Mouse (Mus musculus) macrophage (primary cell): ENCODE results near the gene Btbd9. TPM values are rescaled to one million over a fixed set of nuclear protein-coding genes. Genes with fewer than 3 reads are reported as not detected.

Experiments
- H3K27ac ChIP-seq: fragments of 350-480 bp; formaldehyde crosslinking; 2 replicates; pipeline ENCODE4 v1.9.0; 2021
- H3K36me3 ChIP-seq: fragments of 350-480 bp; formaldehyde crosslinking; 2 replicates; pipeline ENCODE4 v1.9.0; 2021; ENCODE audit errors: inconsistent target
- H3K4me3 ChIP-seq: fragments of 350-480 bp; formaldehyde crosslinking; 2 replicates; pipeline ENCODE4 v1.9.0; 2021; ENCODE audit errors: inconsistent target
- H3K79me2 ChIP-seq: fragments of 350-480 bp; formaldehyde crosslinking; 2 replicates; pipeline ENCODE4 v1.9.0; 2021; ENCODE audit errors: inconsistent target
- WGBS: methylation state at CpG from one replicate; pipeline ENCODE4 v1.1.7; 2026; ENCODE audit warnings: inconsistent platforms; ENCODE audit not compliant: missing documents; 5-methylcytosine and 5-hydroxymethylcytosine counted together
- polyA plus RNA-seq: library from polyadenylated mRNA; stranded (reverse); fragments of 250-400 nt; gene quantifications from 3 replicates; pipeline ENCODE4 v1.2.4, GENCODE M21; 2018; ENCODE audit warnings: inconsistent platforms

Btbd9 gene
- polyA plus RNA-seq, 1 experiment from 2014 or later, result 16.9 TPM

- Histone ChIP-seq H3K79me2 (no peaks in the 10 kb centered on the region), H3K36me3 (no peaks in the 10 kb centered on the region), H3K27ac (no peak overlapping the region), H3K4me3 (no peak overlapping the region)
- 93% methylated on average over 4 of the region's 4 CpGs for WGBS
These were observed 263.6 kb downstream of the Btbd9 start for GRCm38 (mm10) chr17:30312688-30313087.

DNA sequence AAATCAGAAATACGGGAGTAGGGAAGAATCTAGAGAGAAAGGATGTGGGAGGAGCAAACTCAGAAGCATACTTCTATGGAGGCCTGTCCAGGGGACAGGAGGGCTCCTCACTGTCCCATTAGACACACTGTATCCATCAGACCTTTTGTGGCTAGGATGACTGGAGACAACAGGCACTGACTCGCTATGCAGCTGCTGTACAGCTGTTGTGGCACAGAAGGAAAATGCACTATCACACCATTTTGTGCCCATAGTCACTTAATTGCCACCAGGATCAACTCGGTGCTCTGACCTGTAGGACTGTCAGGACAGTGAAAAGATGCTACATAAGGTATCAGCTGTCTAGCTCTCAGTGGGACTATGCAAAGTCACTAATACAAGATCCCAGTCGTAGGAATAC lies 266.7 kb downstream of the Btbd9 start:
- Histone ChIP-seq H3K36me3 (no peaks in the 10 kb centered on the region), H3K79me2 (no peaks in the 10 kb centered on the region), H3K27ac (no peak overlapping the region), H3K4me3 (no peak overlapping the region)
- WGBS, result 94% methylated on average over 4 of the region's 4 CpGs

DNA sequence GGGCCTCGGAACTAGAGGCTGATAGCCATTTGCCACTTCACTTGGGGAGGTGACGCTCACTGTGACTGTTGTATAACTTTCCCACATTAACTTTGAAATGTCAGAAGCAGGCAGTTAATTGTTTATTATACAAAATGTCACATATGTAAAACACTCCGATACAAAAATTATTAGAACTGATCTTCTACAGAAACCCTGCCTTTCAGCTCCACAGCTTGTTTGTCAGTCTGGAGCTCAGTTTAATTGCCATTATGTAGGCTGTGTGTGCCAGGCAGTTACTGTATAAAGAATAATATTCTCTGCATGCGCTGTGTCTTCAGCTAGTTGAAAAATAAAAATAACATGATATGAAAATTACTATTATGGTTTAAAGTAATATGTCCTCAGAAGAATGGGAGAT lies 267.4 kb downstream of the Btbd9 start:
- WGBS, result 91% methylated on average over 4 of the region's 4 CpGs
- Histone ChIP-seq H3K27ac (no peak overlapping the region), H3K79me2 (no peaks in the 10 kb centered on the region), H3K4me3 (no peak overlapping the region), H3K36me3 (no peaks in the 10 kb centered on the region)

DNA sequence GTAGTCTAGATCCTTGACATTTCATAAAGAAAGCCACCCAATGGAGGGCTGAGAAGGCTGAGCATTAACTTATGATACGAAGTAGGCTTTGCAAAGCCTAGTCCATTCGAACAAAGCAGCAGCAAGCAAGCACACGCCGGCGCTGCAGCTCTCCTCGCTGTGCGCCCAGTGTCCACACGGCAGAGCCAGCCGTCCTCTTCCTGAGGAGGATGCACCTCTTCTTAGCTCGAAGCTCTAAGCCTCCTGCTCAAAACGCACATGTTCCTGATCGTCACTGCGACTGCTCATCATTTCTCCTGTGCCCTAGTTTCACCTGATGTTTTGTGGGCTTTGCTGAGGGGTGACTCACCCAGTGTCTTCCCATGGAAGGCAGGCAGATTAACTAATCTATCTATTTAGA lies 268.0 kb downstream of the Btbd9 start:
- H3K79me2 ChIP-seq, result no peaks in the 10 kb centered on the region
- 97% methylated on average over 13 of the region's 13 CpGs for WGBS
- no peaks in the 10 kb centered on the region for H3K36me3 ChIP-seq

DNA sequence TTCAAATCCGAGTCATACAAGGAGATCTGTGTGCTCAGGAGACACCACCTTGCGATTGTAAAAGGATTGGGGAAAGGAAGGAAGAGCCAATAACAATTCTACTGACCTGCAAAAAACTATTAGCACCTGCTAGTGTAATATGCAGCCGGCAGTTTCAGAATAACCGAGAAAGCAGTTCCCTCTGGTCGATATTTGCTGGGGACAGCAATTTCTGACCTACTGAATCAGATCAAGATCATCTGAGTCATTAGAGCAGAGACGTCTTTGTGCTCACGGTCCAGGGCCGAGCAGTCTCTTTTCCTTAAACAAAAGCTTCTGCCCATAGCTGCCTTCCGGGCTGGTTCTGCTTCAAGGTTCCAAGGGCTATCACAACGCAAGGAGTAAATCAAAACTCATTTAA lies 269.1 kb downstream of the Btbd9 start:
- H3K79me2 ChIP-seq, result no peaks in the 10 kb centered on the region
- H3K27ac ChIP-seq, result no peak overlapping the region
- no peak overlapping the region for H3K4me3 ChIP-seq
- H3K36me3 ChIP-seq, result no peaks in the 10 kb centered on the region
- 96% methylated on average over 10 of the region's 10 CpGs for WGBS

More for the DNA sequence above, 268.0 kb downstream of the Btbd9 start:
- Histone ChIP-seq H3K27ac (no peak overlapping the region), H3K4me3 (no peak overlapping the region)

GRCm38 (mm10) chr17:30304766-30305165 lies 271.5 kb downstream of the Btbd9 start:
- Histone ChIP-seq H3K4me3 (no peak overlapping the region), H3K36me3 (no peaks in the 10 kb centered on the region), H3K27ac (no peak overlapping the region), H3K79me2 (no peaks in the 10 kb centered on the region)
- WGBS, result 82% methylated on average over 2 of the region's 2 CpGs

- WGBS, result 92% methylated on average over 2 of the region's 2 CpGs
- H3K27ac ChIP-seq, result no peak overlapping the region
- H3K4me3 ChIP-seq, result no peak overlapping the region
- H3K36me3 ChIP-seq, result peaks cover 10% of the 10 kb centered on the region; the same call in 1 of the 2 replicates
- H3K79me2 ChIP-seq, result no peaks in the 10 kb centered on the region
These were observed 274.9 kb downstream of the Btbd9 start for GRCm38 (mm10) chr17:30301338-30301737.

- H3K79me2 ChIP-seq, result no peaks in the 10 kb centered on the region
- 91% methylated on average over 8 of the region's 8 CpGs for WGBS
- no peak overlapping the region for H3K4me3 ChIP-seq
- H3K36me3 ChIP-seq, result peaks cover 10% of the 10 kb centered on the region; the same call in 1 of the 2 replicates
- H3K27ac ChIP-seq, result no peak overlapping the region
These were observed 278.9 kb downstream of the Btbd9 start for GRCm38 (mm10) chr17:30297432-30297831.

DNA sequence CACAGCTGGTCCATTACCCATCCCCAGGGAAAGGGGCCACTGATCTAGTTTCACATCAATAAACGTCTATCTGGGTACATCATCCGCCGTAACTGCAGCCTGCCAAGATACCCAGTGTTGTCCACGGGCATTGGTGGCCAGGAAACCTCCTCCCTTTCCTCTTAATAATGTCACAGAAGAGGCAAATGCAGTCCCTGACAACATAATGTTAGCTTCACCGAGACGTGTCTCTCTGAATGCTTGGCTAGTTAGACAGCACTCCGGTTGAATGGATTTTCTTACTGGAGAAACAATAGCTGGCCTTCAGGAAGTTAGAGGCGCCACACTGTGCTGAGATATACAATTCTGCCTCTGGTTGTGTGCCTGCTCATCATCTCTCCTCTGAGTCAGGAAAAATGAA lies 280.2 kb downstream of the Btbd9 start:
- peaks cover 10% of the 10 kb centered on the region; the same call in 1 of the 2 replicates for H3K36me3 ChIP-seq
- H3K27ac ChIP-seq, result no peak overlapping the region
- WGBS, result 92% methylated on average over 8 of the region's 8 CpGs
- H3K4me3 ChIP-seq, result no peak overlapping the region
- H3K79me2 ChIP-seq, result no peaks in the 10 kb centered on the region

- Histone ChIP-seq H3K79me2 (no peaks in the 10 kb centered on the region), H3K36me3 (0 out of 2 replicates have a peak, but pooled peaks cover 6% of the 10 kb centered on the region), H3K4me3 (no peak overlapping the region), H3K27ac (no peak overlapping the region)
- WGBS, result 93% methylated on average over 6 of the region's 6 CpGs
These were observed 283.6 kb downstream of the Btbd9 start for GRCm38 (mm10) chr17:30292666-30293065.

DNA sequence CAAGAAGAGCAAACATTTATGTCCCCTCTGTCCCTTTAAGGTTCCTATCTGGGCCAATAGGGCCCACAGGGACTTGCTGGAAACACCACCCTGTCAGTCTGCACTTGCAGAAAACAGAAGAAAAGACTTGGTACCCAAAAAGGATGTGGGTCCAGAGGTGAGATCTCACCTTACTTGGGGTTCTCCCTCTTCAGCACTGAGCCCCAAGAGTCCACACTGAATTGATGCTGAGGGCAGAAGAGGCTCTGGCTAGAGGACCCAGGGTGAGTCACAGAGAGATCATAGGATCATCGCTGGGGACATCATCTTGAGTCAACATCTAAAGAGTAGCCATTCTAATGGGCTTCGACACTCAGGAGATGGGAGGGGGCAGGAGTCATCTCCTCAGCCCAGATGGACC lies 290.6 kb downstream of the Btbd9 start:
- WGBS, result 92% methylated on average over 2 of the region's 2 CpGs

GRCm38 (mm10) chr17:30283460-30284050 lies 292.7 kb downstream of the Btbd9 start:
- WGBS, result 89% methylated on average over 4 of the region's 4 CpGs

More for the DNA sequence above, 290.6 kb downstream of the Btbd9 start:
- Histone ChIP-seq H3K36me3 (no peaks in the 10 kb centered on the region), H3K27ac (no peak overlapping the region), H3K79me2 (no peaks in the 10 kb centered on the region), H3K4me3 (no peak overlapping the region)

DNA sequence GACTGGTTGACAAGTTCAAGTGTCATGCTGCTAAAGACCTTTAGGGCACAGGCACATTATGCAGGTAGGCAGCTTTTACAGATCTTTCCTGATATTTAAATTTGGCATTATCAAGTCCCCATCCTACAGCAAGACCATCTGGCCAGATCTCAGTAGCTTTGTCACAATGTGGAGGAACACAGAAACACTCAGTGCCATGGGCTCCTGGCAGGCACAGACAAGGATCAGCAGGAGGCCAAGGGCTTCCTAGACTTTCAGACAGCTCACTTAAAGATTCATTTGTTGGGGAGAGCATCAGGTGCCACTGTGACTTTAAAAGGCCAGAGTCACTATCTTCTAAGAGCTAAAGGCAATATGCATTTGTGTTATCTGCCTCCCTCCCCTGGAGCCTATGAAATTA lies 293.3 kb downstream of the Btbd9 start:
- no peaks in the 10 kb centered on the region for H3K36me3 ChIP-seq
- no peaks in the 10 kb centered on the region for H3K79me2 ChIP-seq
- H3K27ac ChIP-seq, result no peak overlapping the region
- no peak overlapping the region for H3K4me3 ChIP-seq

More at GRCm38 (mm10) chr17:30283460-30284050, 292.7 kb downstream of the Btbd9 start:
- Histone ChIP-seq H3K27ac (no peak overlapping the region), H3K79me2 (no peaks in the 10 kb centered on the region), H3K36me3 (no peaks in the 10 kb centered on the region), H3K4me3 (no peak overlapping the region)

GRCm38 (mm10) chr17:30280323-30281118 lies 295.8 kb downstream of the Btbd9 start:
- no peaks in the 10 kb centered on the region for H3K79me2 ChIP-seq

GRCm38 (mm10) chr17:30279684-30280083 lies 296.6 kb downstream of the Btbd9 start:
- peaks cover 1% of the 10 kb centered on the region; the same call in 1 of the 2 replicates for H3K36me3 ChIP-seq
- H3K79me2 ChIP-seq, result no peaks in the 10 kb centered on the region
- 82% methylated on average over 5 of the region's 5 CpGs for WGBS
- H3K27ac ChIP-seq, result no peak overlapping the region
- H3K4me3 ChIP-seq, result no peak overlapping the region

More at GRCm38 (mm10) chr17:30280323-30281118, 295.8 kb downstream of the Btbd9 start:
- no peak overlapping the region for H3K4me3 ChIP-seq
- no peaks in the 10 kb centered on the region for H3K36me3 ChIP-seq
- no peak overlapping the region for H3K27ac ChIP-seq
- 54% methylated on average over 7 of the region's 7 CpGs for WGBS
